Mouse (Mus musculus): ENCODE results near the gene Ptpro.
"Not testable (repeated sequence)": the region's sequence is repeated elsewhere in the genome, so short reads cannot be mapped to it uniquely, and the experiment has no call there.

Gene Ptpro

DNA sequence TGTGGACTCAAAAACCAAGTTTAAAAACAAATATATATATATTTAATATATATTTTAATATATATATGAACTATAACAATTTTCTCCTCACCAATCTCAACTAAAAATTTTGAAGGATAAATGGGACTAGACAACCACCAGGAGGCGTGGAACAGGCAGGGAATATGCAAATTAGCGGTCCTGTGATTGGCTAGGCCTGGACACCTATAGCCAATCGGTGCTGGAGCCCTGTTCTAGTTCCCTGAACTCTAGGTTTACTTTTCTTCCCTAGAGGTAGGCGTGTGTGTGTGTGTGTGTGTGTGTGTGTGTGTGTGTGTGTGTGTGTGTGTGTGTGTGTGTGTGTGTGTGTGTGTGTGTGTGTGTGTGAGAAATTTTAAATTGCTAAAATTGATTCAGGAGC, 134.8 kb downstream of the Ptpro start:
- no peak for DNase-seq (ENCODE audit: low spot score in 2 of 2)

DNA sequence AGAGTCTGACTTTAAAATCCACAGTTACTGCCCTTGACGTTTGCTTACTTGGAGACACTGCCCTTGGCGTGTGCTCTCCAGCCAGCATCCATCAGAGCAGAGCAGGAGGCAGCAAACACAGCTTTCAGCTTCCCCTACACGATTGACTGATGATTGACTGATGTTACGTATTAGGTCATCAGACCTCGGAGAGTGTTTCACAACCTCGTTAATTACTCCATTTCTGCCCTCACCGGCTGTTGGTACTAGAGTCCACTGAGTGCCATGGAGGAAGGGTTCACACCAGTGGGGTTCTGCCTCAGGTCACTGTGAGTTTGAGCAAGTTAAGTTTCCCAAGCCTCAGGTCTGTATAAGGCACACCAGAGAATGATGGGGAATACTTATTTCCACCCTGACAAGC, 143.0 kb downstream of the Ptpro start:
- no peak for DNase-seq (ENCODE audit: low spot score in 2 of 2)

DNA sequence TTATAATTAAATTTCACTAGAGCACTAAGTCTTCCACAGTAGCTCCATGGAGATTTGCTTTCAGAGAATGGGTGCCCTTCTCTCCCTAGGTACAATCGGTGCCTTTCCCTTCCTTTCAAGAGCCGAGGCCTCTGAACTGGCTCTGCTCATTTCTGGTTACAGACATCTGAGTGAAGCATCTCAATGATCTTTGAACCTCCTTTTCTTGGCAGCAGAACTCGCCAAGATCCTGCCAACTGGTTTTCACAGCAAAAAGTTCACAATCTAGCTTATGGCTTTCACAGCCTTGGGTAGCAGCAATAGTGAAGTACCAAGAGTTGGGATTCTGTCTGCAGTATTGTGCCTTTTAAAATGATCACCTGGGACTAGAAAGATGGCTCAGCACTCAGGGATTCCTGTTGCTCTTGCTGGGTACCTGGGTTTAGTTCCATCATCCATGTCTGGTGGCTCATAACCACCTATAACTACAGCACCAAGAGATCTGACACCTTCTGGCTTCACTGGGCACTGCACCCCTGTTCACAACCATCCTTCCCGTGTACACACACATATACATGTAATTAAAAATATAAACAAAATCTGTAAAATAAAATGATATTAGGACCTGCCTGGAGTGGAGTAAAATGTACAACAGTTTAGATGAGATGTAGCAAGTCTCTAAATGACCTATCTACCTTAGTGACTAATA, 144.1 kb downstream of the Ptpro start:
- DNase-seq (ENCODE audit: low spot score in 2 of 2) = no peak

DNA sequence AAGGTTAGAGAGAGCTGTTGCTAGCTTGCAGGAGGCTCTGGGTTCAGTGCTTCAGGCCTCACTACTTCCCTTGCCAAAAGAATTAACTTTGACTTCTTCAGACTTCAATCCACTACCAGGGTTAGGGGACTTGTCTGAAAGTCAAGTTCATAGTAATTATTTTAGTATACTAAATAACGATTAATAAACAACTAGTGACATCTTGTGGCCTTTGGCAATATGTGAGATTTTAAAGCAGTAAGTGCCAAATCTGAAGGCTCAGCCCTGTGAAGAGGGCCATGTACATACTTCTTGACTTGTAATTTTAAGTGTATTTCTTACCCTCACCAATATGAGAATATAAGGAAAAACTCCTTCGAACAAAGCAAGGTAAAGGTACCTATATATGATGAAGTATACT, 145.2 kb downstream of the Ptpro start:
- no peak for DNase-seq (ENCODE audit: low spot score in 2 of 2)

DNA sequence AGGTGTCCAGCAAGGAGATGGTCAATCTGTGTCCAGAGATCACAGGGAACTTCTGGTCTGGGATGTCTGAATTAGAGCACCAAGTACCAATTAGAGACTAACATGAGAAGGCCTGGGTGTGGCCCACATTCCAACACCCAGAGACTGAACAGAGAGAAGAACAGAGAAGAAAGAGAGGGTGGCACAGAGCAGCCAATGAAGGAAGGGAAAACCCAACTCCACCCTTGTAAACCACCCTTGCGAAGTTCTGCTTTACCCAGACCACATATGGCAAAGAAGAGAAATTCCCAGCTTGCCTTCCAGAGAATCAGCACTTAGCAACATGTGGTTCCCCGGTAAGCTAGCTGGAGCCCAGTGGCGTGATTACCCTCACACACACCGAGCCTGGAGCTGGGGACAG, 152.1 kb downstream of the Ptpro start:
- DNase-seq (ENCODE audit: low spot score in 2 of 2) = no peak

DNA sequence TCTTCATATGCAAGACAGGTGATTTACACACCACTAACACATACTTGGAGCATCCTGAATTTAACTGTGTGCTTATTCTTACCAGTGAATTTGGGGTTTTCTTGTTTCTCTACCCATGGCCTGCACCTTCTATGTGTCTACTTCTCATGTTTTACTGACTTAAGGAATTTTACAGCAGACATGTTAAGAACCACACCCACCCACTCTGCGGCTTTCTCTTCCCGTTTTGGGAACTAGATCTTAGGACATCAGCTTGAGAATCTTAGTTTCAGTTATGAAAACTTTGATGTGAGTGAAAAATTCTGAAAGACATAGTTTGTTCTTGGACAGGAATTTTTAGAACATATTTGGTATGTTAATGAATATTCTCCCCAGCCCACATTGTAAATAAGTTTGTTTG, 153.6 kb downstream of the Ptpro start:
- DNase-seq (ENCODE audit: low spot score in 2 of 2) = no peak

DNA sequence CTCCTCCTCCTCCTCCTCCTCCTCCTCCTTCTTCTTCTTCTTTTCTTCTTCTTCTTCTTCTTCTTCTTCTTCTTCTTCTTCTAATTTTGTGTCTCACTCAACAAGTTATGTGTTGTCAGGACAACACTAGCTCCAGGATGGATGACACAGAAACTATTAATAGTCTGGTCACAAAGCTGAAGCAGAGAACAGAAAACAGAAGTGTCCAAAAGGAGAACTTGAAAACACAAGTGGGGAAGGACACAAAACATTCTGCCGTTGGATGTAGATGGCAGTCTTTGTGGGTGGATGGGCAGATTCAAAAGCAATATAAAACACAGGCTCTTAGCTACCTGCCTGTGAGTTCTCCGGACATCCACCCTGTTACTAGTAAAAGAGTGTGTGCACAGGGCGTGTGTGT, 158.4 kb downstream of the Ptpro start:
- DNase-seq (ENCODE audit: low spot score in 2 of 2) = no peak

DNA sequence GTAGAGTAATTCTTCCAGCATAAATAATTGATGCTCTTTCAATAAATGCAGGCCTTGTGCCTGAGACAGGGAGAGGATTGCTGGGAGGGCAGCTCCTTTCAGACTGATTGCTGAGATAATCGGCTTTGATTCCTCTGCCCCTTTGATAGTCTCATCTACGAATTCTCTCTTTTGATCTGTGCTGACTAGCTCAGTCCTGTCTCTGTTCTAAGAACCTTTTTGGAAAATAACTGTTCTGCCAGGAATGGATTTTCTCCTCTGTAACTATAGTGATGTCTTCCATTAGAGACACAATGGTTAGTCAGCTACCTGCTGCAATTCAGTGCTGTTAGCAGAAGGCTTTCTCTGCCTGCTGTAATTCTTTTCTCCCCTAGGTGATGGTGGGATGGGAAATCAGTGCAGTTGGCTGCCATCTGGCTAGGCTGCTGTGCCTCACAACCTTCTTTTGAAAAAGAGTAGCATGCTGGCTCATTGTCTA, 159.8 kb downstream of the Ptpro start:
- DNase-seq (ENCODE audit: low spot score in 2 of 2) = no peak

DNA sequence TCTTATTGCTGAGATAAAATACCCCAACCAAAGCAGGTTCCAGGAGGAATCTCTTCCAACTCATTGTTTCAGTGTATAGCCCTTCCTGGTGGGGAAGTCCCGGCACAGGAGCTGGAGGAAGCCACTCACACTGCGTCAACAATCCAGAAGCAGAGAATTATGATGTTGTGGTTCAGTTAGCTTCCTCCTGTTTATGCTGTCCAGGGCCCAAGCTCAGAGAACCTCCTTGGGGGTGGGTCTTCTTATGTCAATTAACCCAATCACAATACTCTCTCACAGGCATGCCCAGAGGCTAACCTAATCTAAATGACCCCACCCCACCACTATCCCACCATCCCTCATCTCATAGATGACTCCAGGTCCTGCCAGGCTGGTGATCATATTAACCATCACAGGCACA, 160.9 kb downstream of the Ptpro start:
- DNase-seq (ENCODE audit: low spot score in 2 of 2) = no peak

DNA sequence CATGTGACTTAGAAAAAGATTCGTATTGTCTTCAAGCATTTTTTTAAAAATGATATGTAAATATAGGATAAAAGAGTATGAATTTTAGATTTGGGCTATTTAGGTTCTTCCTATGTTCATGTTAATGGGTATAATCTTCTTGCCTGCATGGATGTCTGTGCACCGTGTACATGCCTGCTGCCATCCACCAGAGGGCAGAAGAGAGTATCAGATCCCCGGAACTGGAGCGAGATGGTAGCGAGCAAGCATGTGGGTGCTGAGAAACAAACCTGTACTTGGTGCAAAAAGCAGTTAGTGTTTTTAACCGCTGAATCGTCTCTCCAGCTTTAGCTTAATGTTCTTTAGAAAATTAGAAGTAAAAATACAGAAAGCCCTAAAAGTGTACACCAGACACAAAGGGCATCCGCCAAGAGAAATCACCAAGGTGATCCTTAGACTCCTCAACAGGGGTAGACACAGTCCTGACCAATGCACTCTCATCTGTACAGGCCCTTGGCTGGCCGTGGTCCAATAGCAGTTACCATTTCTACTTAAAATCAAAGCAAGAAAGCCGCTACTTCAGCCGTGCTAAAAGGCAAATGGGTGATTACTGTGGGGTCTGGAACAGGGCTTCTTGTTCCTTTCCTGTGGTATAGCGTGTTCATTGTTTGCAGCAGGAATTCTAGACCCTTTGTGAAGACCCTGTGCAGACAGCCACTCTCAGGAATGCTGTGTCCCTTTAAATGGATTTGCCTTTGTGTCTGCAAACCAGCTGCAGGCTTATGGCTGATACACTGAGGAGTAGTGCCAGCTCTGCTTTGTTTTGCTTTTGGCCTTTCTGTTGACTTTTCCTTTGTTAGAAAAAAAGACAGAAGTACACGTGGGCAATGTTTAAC, 162.6 kb downstream of the Ptpro start:
- no peak for DNase-seq (ENCODE audit: low spot score in 2 of 2)

DNA sequence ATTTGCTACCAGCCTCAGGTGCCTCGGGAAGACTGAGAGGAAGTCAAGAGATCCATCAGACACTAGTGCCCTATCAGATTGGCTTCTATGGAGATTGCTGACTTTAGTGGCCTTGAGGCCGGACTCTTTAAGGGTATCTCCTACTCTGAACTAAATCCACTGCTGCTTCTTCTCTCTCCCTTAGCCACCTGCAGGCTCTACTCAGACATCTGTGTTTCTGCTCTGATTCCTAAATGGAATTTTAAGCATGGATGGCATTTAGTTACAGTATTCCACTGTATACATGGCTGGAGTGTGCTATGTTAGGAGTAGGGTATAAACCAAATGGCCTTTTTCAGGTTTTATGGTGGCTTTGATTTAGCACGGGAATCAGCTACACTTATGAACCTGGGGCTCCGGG, 170.7 kb downstream of the Ptpro start:
- DNase-seq (ENCODE audit: low spot score in 2 of 2) = no peak

DNA sequence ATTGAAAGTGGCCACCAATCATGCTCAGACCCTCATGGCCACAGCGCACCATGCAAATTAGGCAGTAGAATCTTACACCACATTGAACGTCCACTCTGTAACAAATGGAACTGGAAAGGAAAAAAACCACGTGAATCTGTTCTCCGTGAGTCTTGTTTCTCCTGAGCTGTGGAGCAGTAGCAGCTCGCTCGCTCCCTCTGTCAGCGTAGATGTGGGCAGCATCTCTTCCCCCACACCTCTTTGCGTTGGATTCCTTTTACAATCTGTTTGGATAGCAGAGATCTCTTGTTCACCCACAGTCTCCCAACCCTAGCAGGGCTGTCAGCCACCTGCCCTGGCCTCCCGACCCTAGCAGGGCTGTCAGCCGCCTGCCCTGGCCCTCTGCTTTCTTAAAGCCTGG, 171.7 kb downstream of the Ptpro start:
- DNase-seq (ENCODE audit: low spot score in 2 of 2) = no peak

DNA sequence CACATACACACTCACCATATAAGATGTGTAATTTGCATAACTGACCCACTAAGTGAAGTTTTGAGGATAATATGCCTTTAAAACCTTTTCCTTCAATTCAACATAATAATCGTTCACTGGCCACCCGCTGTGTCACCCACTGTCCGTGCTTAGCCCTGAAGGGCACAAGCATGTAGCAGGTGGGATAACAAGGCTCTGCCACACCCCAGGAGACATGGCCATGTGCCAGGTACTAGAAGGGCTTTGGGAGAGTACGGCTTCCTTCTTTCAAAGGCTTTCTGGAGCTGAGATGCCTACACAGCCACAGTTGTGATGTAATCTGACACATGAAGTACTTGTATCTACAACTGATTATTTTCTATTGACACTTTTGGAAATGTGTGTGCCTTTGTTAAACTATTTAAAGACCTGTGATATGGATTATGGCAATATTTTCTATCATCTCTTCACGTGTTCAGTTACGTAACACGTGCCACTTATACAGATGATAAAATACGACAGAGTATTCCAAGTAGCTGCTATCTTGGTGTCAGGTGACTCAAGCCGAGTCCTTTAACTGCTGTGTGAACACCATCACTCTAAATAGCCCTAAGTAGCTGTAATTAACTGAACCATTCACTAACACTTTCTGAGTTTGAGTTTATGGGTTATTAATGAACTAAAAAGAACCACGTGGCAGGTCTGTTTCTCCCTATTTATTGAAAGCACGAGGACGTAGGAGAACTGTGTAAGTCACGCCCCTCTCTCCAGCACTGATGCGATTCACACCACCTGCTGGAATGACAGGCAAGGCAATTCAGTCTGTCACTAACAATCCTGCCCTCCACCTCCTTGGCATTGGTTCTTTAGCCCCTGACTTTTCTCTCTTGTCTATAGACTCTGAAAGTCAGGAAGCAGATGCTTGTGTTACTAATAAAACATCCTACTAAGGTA, 173.6 kb downstream of the Ptpro start:
- DNase-seq (ENCODE audit: low spot score in 2 of 2) = no peak

DNA sequence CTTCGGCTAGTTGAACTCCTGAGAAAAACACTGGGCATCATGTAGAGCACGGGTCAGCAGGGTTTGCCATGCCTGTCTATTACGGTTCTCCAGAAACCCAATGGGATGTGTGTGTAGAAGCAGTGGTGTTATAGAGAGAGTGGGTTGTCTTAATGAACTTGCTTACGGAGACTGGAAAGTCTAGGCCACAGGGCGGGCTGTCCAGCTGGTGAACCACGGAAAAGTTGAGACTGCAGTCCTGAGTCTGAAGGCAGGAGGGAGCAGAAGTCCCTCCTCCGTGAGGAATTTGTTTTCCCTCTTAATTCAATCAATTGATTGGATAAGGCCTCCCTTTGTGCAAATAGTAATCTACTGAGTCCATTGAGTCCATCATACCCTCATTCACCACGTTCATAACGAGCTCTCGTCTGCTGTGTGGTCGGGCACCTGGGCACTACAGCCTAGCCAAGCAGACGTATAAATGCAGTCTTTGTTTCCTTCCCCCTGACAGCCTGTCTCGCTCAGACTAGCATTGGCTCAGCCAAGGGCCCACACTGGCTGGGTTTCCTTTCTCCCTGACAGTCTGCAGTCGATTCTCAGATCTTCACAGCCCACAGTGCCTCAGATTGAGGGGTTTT, 181.5 kb downstream of the Ptpro start:
- no peak for DNase-seq (ENCODE audit: low spot score in 2 of 2)

DNA sequence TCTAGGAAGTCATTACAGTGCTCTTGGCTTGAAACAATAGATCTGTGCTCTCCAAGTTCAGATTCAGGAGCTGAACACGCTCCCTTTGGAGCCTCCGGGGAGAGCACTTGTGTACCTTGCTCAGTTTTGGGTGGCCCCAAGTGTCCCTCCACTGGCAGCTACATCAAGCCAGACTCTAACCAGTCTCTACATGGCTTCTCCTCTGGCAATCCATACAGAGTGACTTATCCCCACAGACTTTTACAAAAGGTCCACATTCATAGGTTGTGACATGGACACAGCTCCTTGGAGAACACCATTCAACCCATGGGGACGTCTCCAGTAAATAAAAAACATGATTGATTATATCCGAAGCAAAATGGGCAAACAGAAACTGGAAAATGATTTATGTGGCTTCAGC, 185.4 kb downstream of the Ptpro start:
- DNase-seq (ENCODE audit: low spot score in 2 of 2) = no peak

DNA sequence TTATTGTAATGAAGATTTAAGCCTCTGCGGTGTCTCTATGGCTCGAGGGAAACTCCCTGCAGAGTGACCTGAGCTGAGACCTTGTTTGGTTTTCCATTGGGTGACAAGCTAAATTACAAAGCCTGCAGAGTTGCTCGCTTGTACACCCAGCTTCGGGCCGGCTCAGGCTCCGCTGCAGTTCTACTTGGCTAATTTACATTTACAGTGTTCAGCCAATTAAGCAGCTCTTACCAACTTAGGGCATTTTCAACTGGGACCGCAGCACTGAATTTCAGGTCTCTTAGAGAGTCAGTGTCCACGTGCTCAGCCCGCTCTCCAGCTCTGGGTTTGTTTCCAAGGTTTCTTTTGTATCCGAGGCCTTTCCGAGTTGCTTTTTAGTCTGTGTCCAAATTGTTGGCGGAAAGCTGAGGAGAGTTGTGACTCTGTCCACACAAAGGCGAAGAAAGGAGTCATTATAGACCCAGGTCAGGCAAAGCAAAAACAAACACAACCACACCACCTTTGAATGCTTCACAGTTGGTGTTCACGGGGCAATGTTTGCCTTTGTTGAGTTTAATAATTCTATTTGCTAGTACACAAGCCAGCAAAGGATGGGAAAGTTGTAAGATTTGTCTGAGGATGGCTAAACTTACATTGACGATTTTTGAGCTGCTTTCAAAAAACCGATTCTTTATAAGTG, 185.9 kb downstream of the Ptpro start:
- DNase-seq (ENCODE audit: low spot score in 2 of 2) = no peak

DNA sequence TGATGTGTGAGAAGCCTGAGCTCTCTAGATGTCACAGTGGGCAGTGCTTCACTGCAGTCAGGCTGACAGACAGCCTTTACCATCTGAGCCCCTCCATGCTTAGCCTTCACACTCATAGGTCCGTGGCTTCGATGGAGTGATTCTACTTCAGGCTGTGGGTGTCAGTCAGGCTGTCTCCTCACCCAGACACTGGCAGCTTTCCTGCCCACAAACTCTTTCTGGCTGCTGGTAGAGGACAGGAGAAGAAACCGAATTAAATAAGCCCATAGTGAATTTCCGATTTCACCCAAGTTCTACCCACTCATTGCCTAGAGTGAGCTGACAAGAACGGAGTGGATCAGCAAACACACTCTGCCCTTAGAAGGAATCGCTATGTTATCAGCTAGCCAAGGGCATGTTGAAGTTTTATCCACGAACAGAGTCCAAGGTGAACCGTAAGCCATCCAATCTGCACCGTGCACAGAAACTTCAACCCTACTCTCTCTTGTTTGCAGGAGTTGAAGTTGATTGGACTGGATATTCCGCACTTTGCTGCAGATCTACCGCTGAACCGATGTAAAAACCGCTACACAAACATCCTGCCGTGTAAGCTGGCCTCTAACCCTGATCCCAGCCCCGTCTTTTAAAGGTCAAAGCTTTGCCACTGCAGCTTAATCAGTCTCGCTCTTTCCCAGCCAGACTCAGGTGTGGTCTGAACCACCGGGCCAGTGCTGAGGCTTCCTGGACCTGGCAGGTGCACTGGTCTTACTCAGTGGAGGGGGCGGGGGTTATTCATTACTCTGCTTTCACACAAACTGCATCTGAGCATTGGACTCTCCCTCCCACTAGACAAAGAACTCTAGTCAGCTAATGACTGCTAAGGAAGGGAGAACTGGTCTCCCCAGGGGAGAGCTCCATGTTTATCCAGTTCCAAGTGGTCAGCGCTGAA, 188.7 kb downstream of the Ptpro start:
- no peak for DNase-seq (ENCODE audit: low spot score in 2 of 2)

DNA sequence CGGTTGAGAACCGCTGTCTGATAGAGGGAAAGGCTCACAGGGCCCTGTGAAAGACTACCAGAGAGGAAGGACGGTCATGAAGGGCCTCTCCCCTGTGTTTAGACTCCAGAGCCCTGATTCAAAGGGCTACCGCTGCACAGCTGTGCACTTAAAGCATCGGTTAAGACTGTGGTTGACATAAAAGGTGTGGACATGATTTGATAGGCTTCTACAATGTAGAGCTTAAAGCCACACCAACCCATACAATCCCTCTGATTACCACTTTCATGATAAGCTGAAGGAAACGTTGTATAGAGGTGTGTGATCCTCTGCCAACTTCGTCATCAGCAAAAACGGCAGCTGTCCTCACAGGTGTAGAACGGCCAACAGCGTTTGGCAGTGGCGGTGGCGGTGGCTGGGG, 191.0 kb downstream of the Ptpro start:
- no peak for DNase-seq (ENCODE audit: low spot score in 2 of 2)

DNA sequence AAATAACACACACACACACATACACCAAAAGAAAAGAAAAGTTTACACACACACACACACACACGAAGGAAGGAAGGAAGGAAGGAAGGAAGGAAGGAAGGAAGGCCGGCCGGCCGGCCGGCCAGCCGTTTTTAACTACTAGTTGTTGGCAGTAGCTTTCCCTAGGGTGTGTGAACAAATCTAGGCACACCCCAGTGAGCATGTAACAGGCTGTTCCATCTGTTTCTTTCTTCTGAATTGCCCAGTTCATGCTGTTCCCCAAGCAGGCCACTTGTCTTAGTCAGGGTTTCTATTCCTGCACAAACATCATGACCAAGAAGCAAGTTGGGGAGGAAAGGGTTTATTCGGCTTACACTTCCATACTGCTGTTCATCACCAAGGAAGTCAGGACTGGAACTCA, 194.0 kb downstream of the Ptpro start:
- not testable (repeated sequence) for DNase-seq (ENCODE audit: low spot score in 2 of 2)

DNA sequence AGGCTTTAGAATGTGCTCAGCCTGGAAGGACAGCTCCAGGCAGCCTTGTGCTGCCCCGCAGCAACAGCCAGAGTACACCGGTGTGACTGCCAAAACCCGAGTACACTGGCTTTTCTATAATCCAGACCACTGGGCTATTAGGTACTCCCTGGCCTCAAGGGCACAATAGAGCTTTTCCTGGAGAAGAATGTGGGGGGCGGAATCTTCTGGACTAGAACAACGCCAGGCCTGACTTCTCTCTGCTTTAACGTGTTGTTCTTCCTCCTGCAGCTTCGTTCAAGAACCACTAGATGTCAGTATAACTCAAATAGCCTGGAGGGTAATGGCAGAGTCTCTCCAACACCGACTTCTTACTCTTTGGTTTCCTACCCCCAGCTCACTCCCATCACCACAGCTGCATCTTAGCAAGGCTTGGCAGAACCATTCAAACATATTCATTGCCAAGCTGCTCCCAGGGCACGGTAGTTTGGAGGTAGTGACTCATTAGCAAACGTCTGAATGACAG, 203.5 kb downstream of the Ptpro start:
- DNase-seq (ENCODE audit: low spot score in 2 of 2) = peak; percentile 18 to 29

All from frontal cortex, postnatal 14 days (tissue).